Mouse (Mus musculus): ENCODE measurements around the gene Cend1.

The Cend1 gene

GRCm38 (mm10) chr7:141391625-141392551 is 37.4 kb downstream of the Cend1 start, which contains the start of gene Taldo1:
Taldo1 (plus strand) TSS chr7:141392199.
- peak; percentile 99 for DNase-seq (ENCODE audit: low read depth)

DNA sequence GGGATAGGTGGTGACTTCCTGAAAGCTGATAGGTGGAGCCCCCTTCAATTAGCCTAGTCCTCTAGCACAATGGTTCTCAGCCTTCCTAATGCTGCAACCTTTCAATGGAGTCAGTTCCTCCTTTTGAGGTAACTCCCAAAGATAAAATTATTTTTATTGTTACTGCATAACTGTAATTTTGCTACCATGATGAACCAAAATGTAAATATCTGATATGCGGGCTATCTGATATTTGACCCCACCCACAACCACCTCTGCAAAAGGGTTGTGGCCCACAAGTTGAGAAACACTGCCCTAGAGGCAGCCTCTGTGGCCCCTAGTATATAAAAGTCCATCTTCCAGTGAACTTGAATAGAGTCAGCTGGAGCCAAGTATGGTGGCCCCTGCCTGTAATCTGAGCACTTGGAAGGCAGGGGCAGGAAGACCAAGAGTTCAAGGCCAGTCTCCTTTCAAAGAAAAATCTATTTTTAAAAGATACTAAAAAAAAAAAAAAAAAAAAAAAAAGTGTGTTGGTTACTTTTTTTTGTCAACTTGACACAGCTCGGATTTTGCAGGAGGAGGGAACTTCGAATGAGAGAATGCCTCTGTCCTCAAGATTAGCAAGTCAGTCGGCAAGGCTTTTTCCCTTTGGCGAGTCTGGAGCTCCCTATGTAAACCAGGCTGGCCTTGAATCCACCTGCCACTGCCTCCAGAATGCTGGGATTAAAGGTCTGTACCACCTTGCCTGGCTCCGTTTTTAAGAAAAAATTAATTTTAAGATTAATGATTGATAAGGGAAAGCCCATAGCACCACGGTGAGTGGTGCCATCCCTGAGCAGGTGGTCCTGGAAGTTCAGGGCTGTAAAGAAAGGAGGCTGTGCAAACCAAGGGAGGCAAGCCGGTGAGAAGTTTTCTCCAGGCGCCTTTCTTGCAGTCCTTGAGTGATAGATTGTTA is 38.7 kb downstream of the Cend1 start:
- no peak for DNase-seq (ENCODE audit: low read depth)

GRCm38 (mm10) chr7:141388487-141389109 is 40.7 kb downstream of the Cend1 start:
- DNase-seq (ENCODE audit: low read depth), result no peak

GRCm38 (mm10) chr7:141387807-141388486 is 41.3 kb downstream of the Cend1 start:
- no peak for DNase-seq (ENCODE audit: low read depth)

GRCm38 (mm10) chr7:141381068-141381835 is 48.0 kb downstream of the Cend1 start:
- DNase-seq (ENCODE audit: low read depth), result no peak

DNA sequence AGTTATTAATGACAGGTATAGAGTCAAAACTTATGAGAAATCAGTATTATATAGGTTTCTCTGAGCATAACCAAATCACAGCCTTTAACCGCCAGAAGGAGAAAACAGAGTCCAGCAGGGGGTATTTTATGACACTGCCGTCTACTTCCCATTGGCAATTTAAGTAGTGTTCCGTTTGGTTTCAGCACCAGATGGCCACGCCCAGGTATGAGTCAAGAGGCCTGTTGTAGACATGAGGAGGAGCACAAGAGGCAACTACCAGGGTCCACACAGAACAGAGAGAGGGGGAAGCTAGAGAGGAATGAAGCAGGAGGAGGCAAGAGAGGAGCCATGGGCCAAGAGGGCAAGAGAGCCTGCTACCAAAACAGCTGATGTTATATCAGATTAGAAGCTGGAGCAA is 49.7 kb downstream of the Cend1 start:
- DNase-seq (ENCODE audit: low read depth), result no peak
